Mouse (Mus musculus) lung, adult 10 weeks (tissue): Measurements from ENCODE around the gene Mkln1. TPM values are rescaled to one million over a fixed set of nuclear protein-coding genes. Genes with fewer than 3 reads are reported as not detected.

Experiments used
- polyA plus RNA-seq: library from polyadenylated mRNA; stranded (reverse); fragments of 350-450 nt; fragmentation: Illumina TruSeq; extraction: RNeasy Lipid Tissue Mini Kit (QIAGEN cat#74804); gene quantifications from one replicate; pipeline ENCODE4 v1.2.3, GENCODE M21; 2014; ENCODE audit warnings: low read depth, low replicate concordance; ENCODE audit not compliant: insufficient read depth

The Mkln1 gene
- 77.2 TPM for polyA plus RNA-seq

DNA sequence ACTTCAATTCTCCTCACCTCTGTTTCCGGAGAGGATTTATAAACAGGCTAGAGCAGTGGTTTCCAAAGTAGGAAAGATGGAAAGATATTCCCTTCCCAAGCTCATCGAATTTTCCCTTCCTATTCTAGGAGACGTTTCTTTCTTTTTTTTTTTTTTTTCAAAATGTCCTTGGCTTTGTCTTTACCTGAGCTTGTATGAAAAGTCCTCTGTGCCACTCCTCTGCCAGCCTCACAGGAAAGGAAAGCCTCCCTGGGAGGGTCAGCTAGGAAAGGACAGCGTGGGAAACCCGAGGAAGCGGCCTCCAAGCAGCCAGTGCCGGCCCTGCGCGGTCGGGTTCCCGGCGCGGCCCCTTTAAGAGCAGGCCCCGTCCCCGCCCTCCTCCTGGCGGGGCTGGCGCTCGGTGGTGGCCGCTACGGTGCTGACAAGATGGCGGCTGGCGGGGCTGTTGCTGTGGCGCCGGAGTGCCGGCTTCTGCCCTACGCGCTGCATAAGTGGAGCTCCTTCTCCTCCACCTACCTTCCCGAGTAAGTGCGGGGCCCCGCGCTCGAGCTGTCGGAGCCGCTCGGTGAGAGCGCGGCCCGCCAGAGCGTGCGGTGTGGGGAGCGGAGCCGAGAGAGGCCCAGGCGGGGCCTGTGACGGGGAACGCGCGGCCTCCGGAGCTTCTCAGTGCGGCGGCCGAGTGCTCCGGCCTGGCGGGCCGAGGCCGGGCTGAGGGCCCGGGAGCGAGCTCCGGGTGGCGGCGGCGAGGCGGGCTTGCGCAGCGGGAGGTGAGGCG, at the start of gene Mkln1:
TSS of gene Mkln1 (plus strand) at position 305 of the 775 bp plus-strand sequence.

DNA sequence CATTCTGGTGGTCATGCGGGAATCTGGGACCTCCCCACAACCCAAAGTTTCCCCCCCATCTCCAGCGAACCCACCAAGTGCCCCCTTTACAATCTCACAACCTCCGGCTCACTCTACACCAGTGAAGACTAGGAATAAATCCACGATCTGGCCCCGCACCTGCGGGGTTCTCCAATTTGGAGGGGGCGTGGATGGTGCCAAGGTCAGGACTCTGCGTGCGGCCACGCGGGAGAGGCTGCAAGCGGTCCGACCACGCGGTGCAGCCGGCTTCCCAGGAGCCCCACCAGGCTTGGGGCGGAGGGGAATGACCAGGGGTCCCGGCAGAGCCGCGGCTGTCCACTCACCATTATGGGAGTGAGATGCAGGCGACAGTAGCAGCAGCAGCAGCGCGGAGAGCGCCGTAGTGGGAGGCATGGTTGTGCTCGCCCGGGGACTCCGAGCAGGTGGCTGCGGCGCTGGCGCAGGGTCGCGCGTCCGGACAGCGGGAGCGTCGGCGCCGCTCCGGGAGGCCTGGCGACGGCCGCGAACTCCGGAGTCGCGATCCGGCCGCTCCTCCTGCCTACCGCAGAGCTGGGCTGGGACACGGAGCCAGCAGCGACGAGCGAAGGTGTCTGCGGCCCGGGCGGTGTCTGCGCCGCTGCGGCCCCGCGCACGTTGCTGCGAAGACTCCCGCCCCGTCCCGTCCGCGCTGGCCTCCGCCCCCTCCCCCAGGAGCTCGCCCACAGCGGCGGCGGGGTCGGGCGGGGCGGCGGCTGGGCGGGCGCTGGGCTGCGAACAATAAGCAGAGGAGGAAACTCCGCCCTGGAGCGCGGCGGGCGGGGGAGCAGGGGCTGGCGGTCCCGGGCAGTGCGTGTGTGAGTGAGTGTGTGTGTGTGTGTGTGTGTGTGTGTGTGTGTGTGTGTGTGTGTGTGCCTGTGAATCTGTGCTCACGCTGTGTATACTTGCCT, 165.0 kb downstream of the Mkln1 start, which contains the start of gene Podxl:
TSS of gene Podxl (minus strand) at position 747 of the 947 bp plus-strand sequence.

Other genes starting within 250 kb of the Mkln1 start
- gene Podxl, start 165.2 kb downstream of the Mkln1 start, polyA plus RNA-seq = 81.0 TPM